Mouse (Mus musculus) liver, embryonic 13.5 days (tissue): ENCODE results near the gene Atrip. TPM values are rescaled to one million over a fixed set of nuclear protein-coding genes. Genes with fewer than 3 reads are reported as not detected.

Source experiments
- ATAC-seq: fragments of 200-750 bp; cut with Nextera tagmentation; 2 replicates; pipeline ENCODE4 v1.8.0; 2017; ENCODE audit warnings: low read depth, mild to moderate bottlenecking, moderate number of reproducible peaks, moderate library complexity
- DNase-seq: peaks from one replicate; pipeline ENCODE4 v3.0.0; 2022
- H3K27ac ChIP-seq: fragments of 300-500 bp; sonication (generic); 2 replicates; pipeline ENCODE4 v1.5.1; 2015; ENCODE audit warnings: moderate library complexity, mild to moderate bottlenecking, inconsistent platforms
- H3K27me3 ChIP-seq: fragments of 300-500 bp; sonication (generic); 2 replicates; pipeline ENCODE4 v1.6.1; 2015; ENCODE audit warnings: mild to moderate bottlenecking, inconsistent platforms
- H3K36me3 ChIP-seq: fragments of 300-500 bp; sonication (generic); 2 replicates; pipeline ENCODE4 v1.6.1; 2015; ENCODE audit warnings: mild to moderate bottlenecking, inconsistent platforms
- H3K4me1 ChIP-seq: fragments of 300-500 bp; sonication (generic); replicated peaks from 2 replicates; pipeline ENCODE4 v1.6.1; 2015; ENCODE audit warnings: inconsistent platforms
- H3K4me2 ChIP-seq: fragments of 300-500 bp; sonication (generic); 2 replicates; pipeline ENCODE4 v1.6.1; 2015; ENCODE audit warnings: inconsistent platforms, mild to moderate bottlenecking, moderate library complexity
- H3K4me3 ChIP-seq: fragments of 300-500 bp; sonication (generic); replicated peaks from 2 replicates; pipeline ENCODE4 v1.5.1; 2015; ENCODE audit warnings: mild to moderate bottlenecking, inconsistent platforms
- H3K9ac ChIP-seq: fragments of 300-500 bp; sonication (generic); 2 replicates; pipeline ENCODE4 v1.6.1; 2015; ENCODE audit warnings: mild to moderate bottlenecking, inconsistent platforms
- H3K9me3 ChIP-seq: fragments of 300-500 bp; sonication (generic); replicated peaks from 2 replicates; pipeline ENCODE4 v1.6.1; 2016; ENCODE audit warnings: inconsistent platforms
- WGBS: fragments of 180-500 bp; shearing (Covaris S2); methylation state at CpG from one replicate; pipeline ENCODE4 v1.1.7; 2015; ENCODE audit not compliant: insufficient replicate concordance; 5-methylcytosine and 5-hydroxymethylcytosine counted together
- polyA plus RNA-seq: library from polyadenylated mRNA; unstranded; fragments of >200 nt; fragmentation: Nextera tagmentation; extraction: Ambion mirVana; gene quantifications from 2 replicates; pipeline ENCODE4 v1.2.1, GENCODE M21; 2015

Atrip gene
- polyA plus RNA-seq, 1 experiment from 2014 or later: 12.7 TPM

DNA sequence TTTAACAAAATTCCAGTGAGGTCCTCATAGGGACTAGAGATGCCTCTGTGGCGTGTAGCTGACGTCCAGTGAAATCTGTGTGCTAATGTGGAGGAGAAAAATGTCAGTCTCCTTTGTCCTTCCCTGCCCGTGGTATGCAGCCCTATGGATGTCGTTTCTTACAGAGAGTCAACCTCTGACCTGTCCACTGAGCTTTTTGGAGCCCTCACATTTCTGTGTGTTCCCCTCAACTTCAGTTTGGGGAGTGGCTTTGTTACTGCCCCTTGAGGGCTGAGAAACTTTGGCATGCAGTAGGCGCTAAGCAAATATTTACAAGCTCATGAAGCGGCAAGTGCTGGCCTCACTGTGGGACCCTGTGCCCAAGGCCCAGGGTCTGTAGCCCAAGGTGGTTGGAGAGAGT is 23.4 kb upstream of the Atrip start:
- no peak for DNase-seq
- Histone ChIP-seq H3K9me3 (no peaks in the 10 kb centered on the region), H3K4me1 (peaks cover 37% of the 10 kb centered on the region), H3K4me3 (peak overlapping the region; percentile 60; the same call in 1 of the 2 replicates), H3K27ac (peak overlapping the region; percentile 86), H3K4me2 (peak overlapping the region; percentile 69), H3K9ac (0 out of 2 replicates have a peak overlapping the region, but pooled peaks have one; percentile 67), H3K27me3 (peaks cover 51% of the 10 kb centered on the region), H3K36me3 (peaks cover 6% of the 10 kb centered on the region; the same call in 1 of the 2 replicates)
- 50% methylated on average over 6 of the region's 6 CpGs for WGBS
- ATAC-seq: no peak

DNA sequence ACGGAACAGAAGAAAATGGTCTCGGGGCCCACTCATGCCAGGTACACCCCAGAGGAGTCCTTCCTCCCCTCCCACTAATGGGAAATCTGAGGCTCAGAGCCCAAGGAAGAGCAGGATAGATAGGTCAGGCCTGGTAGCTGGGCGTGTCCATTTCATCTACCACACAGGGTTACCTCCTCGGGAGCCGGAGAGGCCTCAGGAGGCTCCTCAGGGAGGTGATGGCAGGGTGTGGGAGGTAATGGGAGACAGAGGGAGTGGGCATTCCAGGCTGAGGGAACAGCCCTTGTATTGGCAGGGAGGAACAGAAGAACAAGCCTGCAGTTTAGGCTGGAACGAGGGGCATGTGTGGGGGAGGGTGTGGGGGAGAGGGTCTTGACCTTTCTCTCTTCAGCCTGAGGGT is 22.9 kb upstream of the Atrip start:
- Histone ChIP-seq H3K9ac (peak overlapping the region; percentile 67), H3K27ac (peak overlapping the region; percentile 86), H3K9me3 (no peaks in the 10 kb centered on the region), H3K36me3 (peaks cover 9% of the 10 kb centered on the region), H3K4me1 (peaks cover 37% of the 10 kb centered on the region), H3K27me3 (peaks cover 51% of the 10 kb centered on the region), H3K4me2 (peak overlapping the region; percentile 69), H3K4me3 (peak overlapping the region; percentile 60)
- ATAC-seq: no peak
- no peak for DNase-seq
- WGBS: 67% methylated on average over 6 of the region's 6 CpGs

DNA sequence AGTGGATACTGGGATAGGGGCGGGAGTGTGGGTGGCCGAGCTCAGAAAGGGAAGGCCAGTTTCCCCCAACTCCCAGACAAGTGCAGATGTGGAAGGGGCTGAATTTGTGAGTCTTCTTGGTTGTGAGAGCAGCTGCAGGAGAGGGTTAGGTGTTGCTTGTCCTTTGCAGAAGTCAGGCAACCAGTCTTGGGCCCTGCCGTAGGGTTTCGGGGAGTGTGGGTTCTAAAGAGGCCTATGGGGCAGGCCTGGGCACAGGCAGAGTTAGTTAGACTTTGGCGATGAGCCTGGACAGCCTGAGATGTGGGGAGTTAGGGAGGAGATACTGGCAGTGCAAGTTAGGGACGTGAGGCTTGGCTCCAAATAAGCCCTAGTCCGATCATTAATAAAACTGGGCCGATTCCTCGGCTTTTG is 22.3 kb upstream of the Atrip start:
- H3K9ac ChIP-seq: peak overlapping the region; percentile 67

DNA sequence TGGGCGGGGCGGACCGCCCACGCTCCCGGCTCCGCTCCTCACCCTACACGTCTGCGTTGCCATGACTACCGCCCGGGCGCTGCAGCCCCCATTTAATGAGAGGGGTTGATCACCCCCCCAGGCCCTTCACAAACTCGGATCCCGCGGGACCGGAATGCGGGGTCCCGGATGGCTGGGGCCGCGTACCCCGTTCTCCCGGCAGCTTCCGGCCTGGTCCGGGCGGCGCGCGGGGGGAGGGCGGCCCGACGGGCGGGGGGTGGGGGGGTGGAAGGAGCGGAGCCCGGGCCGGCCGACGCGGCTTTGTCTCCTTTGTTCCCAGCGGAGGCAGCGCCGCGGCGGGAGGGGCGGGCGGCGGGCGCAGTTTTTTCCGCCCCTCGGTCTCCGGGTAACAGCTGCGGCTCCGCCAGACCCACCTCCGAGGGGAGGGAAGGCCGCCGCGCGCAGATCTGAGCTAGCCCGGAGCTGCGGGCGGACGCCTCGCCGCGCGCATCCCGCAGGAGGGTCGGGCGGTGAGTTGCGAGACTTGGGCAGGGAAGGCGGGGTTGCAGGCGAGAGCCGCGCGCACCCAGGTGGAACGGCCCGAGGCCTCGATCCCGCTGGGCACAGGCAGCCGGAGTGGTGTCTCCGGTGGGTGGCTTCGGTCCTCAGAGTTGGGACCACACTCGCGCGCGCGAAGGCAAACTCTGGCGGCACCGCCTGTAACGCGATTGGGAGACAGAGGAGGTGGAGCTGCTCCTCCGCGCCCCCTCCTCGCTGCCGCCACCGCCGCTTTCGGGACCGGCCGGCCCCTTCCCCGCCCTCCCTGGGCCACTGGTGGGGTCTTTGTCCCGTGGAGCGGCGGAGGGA is 21.4 kb upstream of the Atrip start, which contains the start of gene Plxnb1:
Plxnb1 (plus strand) TSS at position 253 of the 846 bp plus-strand sequence.
- H3K9ac ChIP-seq: peak within 1 kb of the TSS; percentile 67
- H3K27ac ChIP-seq: peak within 1 kb of the TSS; percentile 86
- no peak for DNase-seq
- peak within 1 kb of the TSS; percentile 60 for H3K4me3 ChIP-seq
- H3K9me3 ChIP-seq: no peaks in the 10 kb centered on the region
- peaks cover 24% of the 10 kb centered on the region for H3K36me3 ChIP-seq
- H3K27me3 ChIP-seq: peaks cover 51% of the 10 kb centered on the region
- ATAC-seq: no peak; the same call in 1 of the 2 replicates
- peaks cover 43% of the 10 kb centered on the region for H3K4me1 ChIP-seq
- H3K4me2 ChIP-seq: peak within 1 kb of the TSS; percentile 69
- under 1% methylated on average over 86 of the region's 102 CpGs for WGBS

More for the DNA sequence above, 22.3 kb upstream of the Atrip start:
- Histone ChIP-seq H3K4me1 (peaks cover 37% of the 10 kb centered on the region), H3K9me3 (no peaks in the 10 kb centered on the region), H3K27me3 (peaks cover 51% of the 10 kb centered on the region), H3K4me2 (peak overlapping the region; percentile 69), H3K36me3 (peaks cover 15% of the 10 kb centered on the region), H3K4me3 (peak overlapping the region; percentile 60), H3K27ac (peak overlapping the region; percentile 86)
- ATAC-seq (no peak), DNase-seq (no peak)
- WGBS: 53% methylated on average over 9 of the region's 9 CpGs

DNA sequence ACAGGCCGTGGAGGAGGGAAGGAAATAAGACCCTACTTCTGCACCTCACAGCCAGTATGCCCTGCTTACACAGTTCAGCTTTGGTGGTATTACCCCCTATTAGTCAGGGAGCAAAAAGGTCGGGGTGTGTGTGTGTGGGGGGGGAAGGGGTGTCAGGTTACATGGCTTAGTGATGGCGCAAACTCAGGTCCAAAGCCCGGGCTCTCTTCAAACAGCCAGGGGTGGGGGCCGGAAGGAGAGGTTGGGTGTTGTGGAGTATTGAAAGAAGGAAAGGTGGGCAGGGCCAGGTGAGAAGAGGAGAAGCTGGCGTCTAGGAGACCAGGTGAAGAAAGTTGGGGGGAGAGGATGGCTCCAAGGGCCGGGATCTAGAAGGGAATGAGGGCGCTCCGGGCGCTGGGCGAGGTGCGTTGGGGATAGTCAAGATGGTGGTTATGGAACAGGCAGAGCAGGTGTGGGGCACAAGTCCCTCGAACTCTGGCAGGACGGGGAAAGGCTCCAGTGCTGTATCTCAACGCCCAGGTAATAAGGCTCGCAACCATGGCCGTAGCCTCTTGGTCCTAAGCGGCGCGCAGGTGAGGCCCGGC is 20.7 kb upstream of the Atrip start:
- peaks cover 25% of the 10 kb centered on the region for H3K36me3 ChIP-seq
- H3K4me2 ChIP-seq: peak overlapping the region; percentile 69
- no peak for DNase-seq
- no peaks in the 10 kb centered on the region for H3K9me3 ChIP-seq
- peaks cover 47% of the 10 kb centered on the region for H3K4me1 ChIP-seq
- peaks cover 51% of the 10 kb centered on the region for H3K27me3 ChIP-seq
- H3K27ac ChIP-seq: peak overlapping the region; percentile 86
- peak overlapping the region; percentile 60 for H3K4me3 ChIP-seq
- H3K9ac ChIP-seq: peak overlapping the region; percentile 67
- 5% methylated on average over 21 of the region's 21 CpGs for WGBS
- ATAC-seq: peak; percentile 41

DNA sequence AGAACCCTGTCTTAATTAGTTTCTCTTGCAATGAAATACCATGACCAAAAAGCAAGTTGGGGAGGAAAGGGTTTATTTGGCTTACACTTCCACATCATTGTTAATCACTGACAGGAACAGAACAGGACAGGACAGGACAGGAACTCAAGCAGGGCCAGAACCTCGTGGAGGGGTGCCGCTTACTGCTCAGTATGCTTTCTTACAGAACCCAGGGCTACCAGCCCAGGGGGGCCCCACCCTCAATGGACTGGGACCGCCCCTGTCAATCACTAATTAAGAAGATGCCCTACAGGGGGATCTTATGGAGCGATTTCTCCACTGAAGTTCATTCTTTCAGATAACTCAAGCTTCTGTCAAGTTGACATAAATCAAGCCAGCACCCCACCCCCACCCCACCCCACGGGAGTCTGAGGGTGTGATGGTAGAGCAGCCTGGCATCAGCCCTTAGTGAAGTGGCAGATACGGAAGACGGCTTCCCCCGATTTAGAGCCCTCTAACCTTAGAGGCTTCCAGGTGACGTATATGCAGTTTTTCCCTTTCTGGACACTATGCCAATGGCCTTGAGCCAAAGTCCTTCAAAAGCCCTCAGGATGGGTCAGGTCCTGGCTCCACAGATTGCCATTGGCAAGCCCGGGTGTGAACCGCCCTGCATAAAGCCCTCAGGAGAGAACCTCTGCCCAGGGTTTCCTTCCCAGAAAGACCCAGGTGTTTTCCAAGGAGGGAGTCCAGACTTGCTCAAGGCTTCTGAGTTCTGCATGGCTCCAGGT is 20.0 kb upstream of the Atrip start:
- no peak for DNase-seq
- H3K4me2 ChIP-seq: peak overlapping the region; percentile 69
- peaks cover 31% of the 10 kb centered on the region for H3K36me3 ChIP-seq
- H3K4me1 ChIP-seq: peaks cover 43% of the 10 kb centered on the region
- H3K9ac ChIP-seq: no peak overlapping the region
- H3K9me3 ChIP-seq: no peaks in the 10 kb centered on the region
- no peak for ATAC-seq
- 34% methylated on average over 11 of the region's 11 CpGs for WGBS
- H3K27ac ChIP-seq: peak overlapping the region; percentile 75
- peaks cover 51% of the 10 kb centered on the region for H3K27me3 ChIP-seq
- H3K4me3 ChIP-seq: peak overlapping the region; percentile 60

DNA sequence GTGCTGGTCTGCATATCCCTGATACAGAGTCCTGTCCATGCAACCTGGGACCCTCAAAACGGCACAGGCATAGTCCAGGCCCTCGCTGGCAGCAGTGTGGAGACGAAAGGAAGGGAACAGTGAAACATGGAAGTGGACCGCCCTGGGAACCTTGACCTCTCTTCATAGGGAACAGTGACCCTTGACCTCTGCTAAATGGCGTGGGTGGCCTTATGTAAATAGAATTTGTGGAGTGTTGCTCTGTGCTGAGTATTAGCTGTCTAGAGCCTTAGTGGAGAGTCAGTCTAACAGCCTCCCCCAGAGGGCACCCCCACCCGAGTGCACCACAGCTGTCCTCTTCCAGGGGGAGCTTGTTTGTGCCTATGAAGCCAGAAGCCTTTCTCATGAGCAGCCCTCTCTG is 18.9 kb upstream of the Atrip start:
- peak overlapping the region; percentile 75 for H3K27ac ChIP-seq
- no peak overlapping the region for H3K4me3 ChIP-seq
- no peak overlapping the region for H3K9ac ChIP-seq
- no peak overlapping the region for H3K4me2 ChIP-seq
- H3K4me1 ChIP-seq: peaks cover 31% of the 10 kb centered on the region
- H3K9me3 ChIP-seq: no peaks in the 10 kb centered on the region
- H3K27me3 ChIP-seq: peaks cover 51% of the 10 kb centered on the region
- peaks cover 33% of the 10 kb centered on the region for H3K36me3 ChIP-seq
- DNase-seq: no peak
- peak; percentile 49 for ATAC-seq
- WGBS: 61% methylated on average over 6 of the region's 6 CpGs

DNA sequence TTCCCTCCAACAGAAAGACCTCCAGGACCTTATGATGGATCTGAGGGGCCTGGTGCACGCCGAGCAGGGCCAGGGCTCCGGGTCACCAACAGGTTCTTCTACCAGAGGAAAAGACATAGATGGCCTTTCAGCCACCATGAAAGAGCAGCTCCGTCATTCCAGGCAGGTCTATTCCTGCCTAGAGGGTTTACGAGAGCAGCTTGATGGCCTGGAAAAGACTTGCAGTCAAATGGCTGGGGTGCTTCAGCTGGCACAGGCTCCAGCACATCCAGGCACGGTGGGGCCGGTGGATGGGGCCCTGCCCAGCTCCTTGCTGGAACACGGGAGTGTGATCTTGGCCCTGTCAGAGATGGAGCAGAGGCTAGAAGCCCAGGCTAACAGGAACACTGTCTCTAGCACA is 17.9 kb upstream of the Atrip start:
- H3K9me3 ChIP-seq: no peaks in the 10 kb centered on the region
- no peak overlapping the region for H3K4me3 ChIP-seq
- no peak overlapping the region for H3K9ac ChIP-seq
- 0 out of 2 replicates have a peak overlapping the region, but pooled peaks have one; percentile 43 for H3K27ac ChIP-seq
- H3K4me1 ChIP-seq: peaks cover 31% of the 10 kb centered on the region
- 87% methylated on average over 8 of the region's 8 CpGs for WGBS
- H3K36me3 ChIP-seq: peaks cover 33% of the 10 kb centered on the region
- ATAC-seq (no peak), DNase-seq (no peak)
- H3K27me3 ChIP-seq: peaks cover 44% of the 10 kb centered on the region
- no peak overlapping the region for H3K4me2 ChIP-seq

DNA sequence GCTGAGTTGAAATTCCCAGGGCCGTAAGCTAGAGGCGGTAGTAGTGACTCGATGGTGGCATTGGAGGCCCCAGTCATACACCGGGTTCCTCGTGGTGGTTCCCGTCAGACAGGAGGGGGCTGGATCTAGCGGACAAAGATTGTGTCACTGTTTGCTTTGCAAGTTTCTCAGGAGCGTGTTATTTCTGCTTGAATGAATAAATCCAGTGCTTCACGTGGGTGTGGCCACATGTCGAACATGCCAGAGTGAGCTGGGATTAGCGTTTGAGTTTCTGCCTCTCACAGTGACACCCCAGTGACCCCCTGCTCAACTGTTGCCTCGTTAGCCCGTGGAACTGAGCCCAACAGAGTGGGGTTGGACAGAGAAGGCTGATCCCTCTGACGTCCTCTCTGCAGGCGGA is 16.5 kb upstream of the Atrip start:
- H3K27ac ChIP-seq: peak overlapping the region; percentile 21; the same call in 1 of the 2 replicates
- H3K27me3 ChIP-seq: peaks cover 30% of the 10 kb centered on the region
- H3K4me1 ChIP-seq: peaks cover 33% of the 10 kb centered on the region
- no peaks in the 10 kb centered on the region for H3K9me3 ChIP-seq
- 73% methylated on average over 15 of the region's 15 CpGs for WGBS
- no peak overlapping the region for H3K9ac ChIP-seq
- H3K4me2 ChIP-seq: no peak overlapping the region
- no peak overlapping the region for H3K4me3 ChIP-seq
- DNase-seq: no peak
- peaks cover 33% of the 10 kb centered on the region for H3K36me3 ChIP-seq
- no peak for ATAC-seq

DNA sequence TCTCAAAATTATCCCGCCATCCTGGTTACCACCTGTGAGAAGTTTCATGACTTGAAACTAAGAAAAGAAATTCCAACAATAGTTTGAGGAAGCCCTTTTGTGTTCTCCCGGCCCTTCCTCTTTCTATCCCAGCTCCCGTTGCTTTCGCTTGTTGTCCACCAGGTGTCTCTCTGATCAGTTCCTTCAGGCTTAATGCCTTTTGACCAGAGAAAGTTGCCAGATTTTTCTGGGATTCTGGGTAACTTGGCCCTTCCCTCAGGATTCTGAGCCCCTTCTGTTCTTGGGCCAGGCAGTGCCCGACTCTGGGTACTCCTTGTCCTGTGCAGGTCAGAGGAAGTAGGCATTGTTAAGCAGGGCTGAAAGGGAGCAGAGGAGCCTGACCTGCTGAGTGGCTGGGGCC is 14.1 kb upstream of the Atrip start:
- no peak for DNase-seq

DNA sequence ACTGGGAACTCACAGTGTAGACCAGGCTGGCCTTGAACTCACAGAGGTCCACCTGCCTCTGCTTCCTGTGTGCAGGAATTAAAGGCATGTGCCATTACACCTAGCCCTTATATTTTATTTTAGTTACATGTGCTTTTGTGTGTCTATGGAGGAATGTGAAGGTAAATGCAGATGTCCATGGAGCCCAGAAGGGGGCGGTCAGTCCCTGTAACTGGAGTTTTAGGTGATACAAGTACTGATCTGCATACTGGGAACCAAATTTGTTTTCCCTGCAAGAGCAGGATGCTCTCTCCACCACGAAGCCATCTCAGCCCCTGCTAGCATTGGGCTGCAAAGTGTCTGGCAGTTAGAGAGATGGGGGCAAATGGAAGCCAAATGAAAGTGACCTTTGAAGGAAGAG is 11.0 kb upstream of the Atrip start:
- H3K36me3 ChIP-seq: peaks cover 19% of the 10 kb centered on the region
- no peak overlapping the region for H3K27ac ChIP-seq
- H3K4me2 ChIP-seq: no peak overlapping the region
- ATAC-seq: no peak
- no peak for DNase-seq
- peaks cover 40% of the 10 kb centered on the region for H3K4me1 ChIP-seq
- WGBS: 24% methylated on average over 2 of the region's 2 CpGs
- H3K4me3 ChIP-seq: no peak overlapping the region
- H3K9ac ChIP-seq: no peak overlapping the region
- no peaks in the 10 kb centered on the region for H3K27me3 ChIP-seq
- no peaks in the 10 kb centered on the region for H3K9me3 ChIP-seq

More for the DNA sequence above, 14.1 kb upstream of the Atrip start:
- Histone ChIP-seq H3K4me3 (no peak overlapping the region), H3K36me3 (peaks cover 33% of the 10 kb centered on the region), H3K9me3 (no peaks in the 10 kb centered on the region), H3K27me3 (peaks cover 6% of the 10 kb centered on the region; the same call in 1 of the 2 replicates), H3K4me2 (no peak overlapping the region), H3K4me1 (peaks cover 30% of the 10 kb centered on the region), H3K27ac (no peak overlapping the region), H3K9ac (no peak overlapping the region)
- 34% methylated on average over 5 of the region's 5 CpGs for WGBS
- ATAC-seq: no peak
